In genomic region chr1:126535527-126535926, GRCm38 (mm10) we compare ENCODE assay signal across 14 mouse cellular contexts.
"Had no signal": no experiment of that assay in that cellular context is flagged by ENCODE, and none has a peak within 500 bp of the region (broad histone marks: within the 10 kb centered on the region; RNA-seq: fewer than 3 reads in every experiment).

No protein-coding gene starts in this region.

- H3K27me3 ChIP-seq: limb, embryonic 13.5 days; liver, embryonic 13.5 days had no signal

- H3K27ac ChIP-seq: limb, embryonic 13.5 days; liver, embryonic 13.5 days; stomach, postnatal 0 days had no signal

- H3K4me3 ChIP-seq: limb, embryonic 13.5 days; liver, embryonic 13.5 days had no signal

- H3K9ac ChIP-seq: limb, embryonic 13.5 days; liver, embryonic 13.5 days had no signal

- H3K4me2 ChIP-seq: limb, embryonic 13.5 days; liver, embryonic 13.5 days; midbrain, embryonic 11.5 days had no signal

- DNase-seq: kidney, postnatal 14 days; kidney, postnatal 4 days; left cerebral cortex, postnatal 4 days; liver, embryonic 13.5 days; lung, adult 2 months; lung, postnatal 14 days; lung, postnatal 4 days; midbrain, embryonic 14.5 days; thymus, adult 2 months; thymus, postnatal 14 days; thymus, postnatal 4 days had no signal

- H3K4me1 ChIP-seq: liver, embryonic 13.5 days had no signal

- H3K36me3 ChIP-seq: limb, embryonic 13.5 days; liver, embryonic 13.5 days had no signal

- H3K9me3 ChIP-seq: limb, embryonic 13.5 days; liver, embryonic 13.5 days had no signal
